Mouse (Mus musculus) heart, postnatal 0 days (tissue): ENCODE measurements around the gene Glis3. TPM values are rescaled to one million over a fixed set of nuclear protein-coding genes. Genes with fewer than 3 reads are reported as not detected.

Experiments used
- ATAC-seq: fragments of 200-750 bp; cut with Nextera tagmentation; 2 replicates; pipeline ENCODE4 v1.8.0; 2017; ENCODE audit warnings: low read depth, moderate number of reproducible peaks, moderate library complexity; ENCODE audit not compliant: insufficient read depth
- DNase-seq: peaks from one replicate; pipeline ENCODE4 v3.0.0-alpha.2; 2016; ENCODE audit warnings: low spot score
- H3K27ac ChIP-seq: fragments of 300-500 bp; sonication (generic); 2 replicates; pipeline ENCODE4 v1.5.1; 2014; ENCODE audit warnings: low read depth, mild to moderate bottlenecking
- H3K27me3 ChIP-seq: fragments of 300-500 bp; sonication (generic); 2 replicates; pipeline ENCODE4 v1.6.1; 2014; ENCODE audit warnings: low read length, mixed read lengths; ENCODE audit not compliant: control insufficient read depth, insufficient read depth
- H3K36me3 ChIP-seq: fragments of 300-500 bp; sonication (generic); replicated peaks from 2 replicates; pipeline ENCODE4 v1.6.1; 2014; ENCODE audit warnings: low read length, mixed read lengths; ENCODE audit not compliant: control insufficient read depth, insufficient read depth
- H3K4me1 ChIP-seq: fragments of 300-500 bp; sonication (generic); 2 replicates; pipeline ENCODE4 v1.6.1; 2014; ENCODE audit warnings: antibody characterized with exemption; ENCODE audit not compliant: control insufficient read depth, insufficient read depth
- H3K4me2 ChIP-seq: fragments of 300-500 bp; sonication (generic); 2 replicates; pipeline ENCODE4 v1.6.1; 2014; ENCODE audit warnings: low read depth, mild to moderate bottlenecking, low read length, moderate library complexity
- H3K4me3 ChIP-seq: fragments of 300-500 bp; sonication (generic); 2 replicates; pipeline ENCODE4 v1.5.1; 2014; ENCODE audit warnings: low read depth, low read length
- H3K9ac ChIP-seq: fragments of 300-500 bp; sonication (generic); replicated peaks from 2 replicates; pipeline ENCODE4 v1.6.1; 2014; ENCODE audit warnings: low read depth, low read length, mixed read lengths
- H3K9me3 ChIP-seq: fragments of 300-500 bp; sonication (generic); replicated peaks from 2 replicates; pipeline ENCODE4 v1.6.1; 2016; ENCODE audit warnings: low read length; ENCODE audit not compliant: control insufficient read depth
- CTCF ChIP-seq: IDR thresholded peaks from 2 replicates; pipeline ENCODE4 v1.5.1; 2016; ENCODE audit warnings: antibody characterized with exemption, control low read depth, low read depth
- EP300 ChIP-seq: IDR thresholded peaks from 2 replicates; pipeline ENCODE4 v1.6.1; 2016; ENCODE audit warnings: antibody characterized with exemption, low read depth
- WGBS: fragments of 180-500 bp; shearing (Covaris S2); extraction: QIAGEN DNeasy Blood & Tissue Kit; methylation state at CpG from one replicate; pipeline ENCODE4 v1.1.7; 2014; 5-methylcytosine and 5-hydroxymethylcytosine counted together
- polyA plus RNA-seq: library from polyadenylated mRNA; unstranded; fragments of >200 nt; fragmentation: Nextera tagmentation; extraction: Ambion mirVana; gene quantifications from 2 replicates; pipeline ENCODE4 v1.2.1, GENCODE M21; 2015
- total RNA-seq: library from RNA; depleted of rRNA; stranded (reverse); fragments of >200 nt; gene quantifications from 2 replicates; pipeline ENCODE4 v1.2.3, GENCODE M21; 2014; ENCODE audit warnings: low replicate concordance

Gene Glis3
- total and polyA plus RNA-seq, 2 experiments from 2014 or later: 0.34 to 10.0 TPM

GRCm38 (mm10) chr19:28383425-28383824 lies 296.5 kb downstream of the Glis3 start:
- Histone ChIP-seq H3K27me3 (no peaks in the 10 kb centered on the region), H3K4me1 (no peaks in the 10 kb centered on the region), H3K27ac (no peak overlapping the region), H3K4me2 (no peak overlapping the region), H3K4me3 (no peak overlapping the region), H3K9me3 (no peaks in the 10 kb centered on the region), H3K9ac (no peak overlapping the region), H3K36me3 (no peaks in the 10 kb centered on the region)
- DNase-seq: no peak
- no peak for ATAC-seq
- no peak for TF ChIP-seq CTCF
- no peak for TF ChIP-seq EP300
- WGBS: 71% methylated on average over 5 of the region's 5 CpGs

- DNase-seq (no peak), ATAC-seq (no peak)
- Histone ChIP-seq H3K9me3 (no peaks in the 10 kb centered on the region), H3K27me3 (no peaks in the 10 kb centered on the region), H3K27ac (no peak overlapping the region), H3K9ac (no peak overlapping the region), H3K36me3 (no peaks in the 10 kb centered on the region), H3K4me2 (no peak overlapping the region), H3K4me3 (no peak overlapping the region), H3K4me1 (no peaks in the 10 kb centered on the region)
- WGBS: 62% methylated on average over 10 of the region's 10 CpGs
- TF ChIP-seq CTCF (no peak), EP300 (no peak)
Measured at GRCm38 (mm10) chr19:28382168-28382911, 297.5 kb downstream of the Glis3 start.

- Histone ChIP-seq H3K9ac (no peak overlapping the region), H3K9me3 (no peaks in the 10 kb centered on the region), H3K27me3 (no peaks in the 10 kb centered on the region), H3K4me2 (no peak overlapping the region), H3K4me1 (no peaks in the 10 kb centered on the region), H3K36me3 (no peaks in the 10 kb centered on the region), H3K27ac (no peak overlapping the region), H3K4me3 (no peak overlapping the region)
- TF ChIP-seq CTCF (no peak), EP300 (no peak)
- DNase-seq (no peak), ATAC-seq (no peak)
- whole genome bisulfite sequencing: 82% methylated on average over 9 of the region's 9 CpGs
Measured at GRCm38 (mm10) chr19:28381441-28381840, 298.4 kb downstream of the Glis3 start.

GRCm38 (mm10) chr19:28380691-28381262 lies 299.1 kb downstream of the Glis3 start:
- no peaks in the 10 kb centered on the region for H3K9me3 ChIP-seq
- no peaks in the 10 kb centered on the region for H3K27me3 ChIP-seq
- H3K4me3 ChIP-seq: no peak overlapping the region
- no peak overlapping the region for H3K4me2 ChIP-seq
- H3K9ac ChIP-seq: no peak overlapping the region
- ATAC-seq (no peak), DNase-seq (no peak)
- no peaks in the 10 kb centered on the region for H3K4me1 ChIP-seq
- H3K36me3 ChIP-seq: no peaks in the 10 kb centered on the region
- TF ChIP-seq EP300: no peak
- TF ChIP-seq CTCF: no peak
- H3K27ac ChIP-seq: no peak overlapping the region
- 72% methylated on average over 9 of the region's 9 CpGs for WGBS

GRCm38 (mm10) chr19:28377788-28378295 lies 302.0 kb downstream of the Glis3 start:
- H3K27me3 ChIP-seq: no peaks in the 10 kb centered on the region
- ATAC-seq (no peak), DNase-seq (no peak)
- no peaks in the 10 kb centered on the region for H3K4me1 ChIP-seq
- WGBS: 84% methylated on average over 5 of the region's 5 CpGs
- TF ChIP-seq CTCF (no peak), EP300 (no peak)
- H3K4me3 ChIP-seq: no peak overlapping the region
- H3K9ac ChIP-seq: no peak overlapping the region
- no peaks in the 10 kb centered on the region for H3K9me3 ChIP-seq
- no peaks in the 10 kb centered on the region for H3K36me3 ChIP-seq
- H3K4me2 ChIP-seq: no peak overlapping the region
- H3K27ac ChIP-seq: no peak overlapping the region
